Mouse (Mus musculus): ENCODE measurements around the gene A4gnt. TPM values are rescaled to one million over a fixed set of nuclear protein-coding genes. Genes with fewer than 3 reads are reported as not detected.

A4gnt gene
- polyA plus RNA-seq (2017; shearing (Covaris generic)) = not detected

DNA sequence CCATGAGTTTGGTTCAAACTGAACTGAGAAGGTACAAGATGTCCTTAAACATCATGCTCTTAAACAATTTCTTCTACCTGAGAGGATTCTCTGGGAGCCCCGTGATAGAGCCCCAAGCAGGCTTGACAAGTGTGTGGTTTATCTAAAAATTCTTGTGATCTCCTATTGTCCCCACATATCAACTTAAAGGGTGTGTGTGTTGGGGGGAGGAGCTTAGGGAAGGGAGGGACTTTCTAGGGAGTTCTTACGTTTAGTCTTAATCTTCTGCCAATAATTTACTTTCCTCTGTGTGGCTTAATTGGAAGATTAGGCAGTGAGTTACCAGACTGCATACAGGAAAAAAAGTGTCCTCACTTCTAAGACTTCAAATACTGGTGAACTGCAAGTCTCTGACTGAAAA, at the start of gene A4gnt:
A4gnt (plus strand) TSS at position 301 of the 400 bp plus-strand sequence.

DNA sequence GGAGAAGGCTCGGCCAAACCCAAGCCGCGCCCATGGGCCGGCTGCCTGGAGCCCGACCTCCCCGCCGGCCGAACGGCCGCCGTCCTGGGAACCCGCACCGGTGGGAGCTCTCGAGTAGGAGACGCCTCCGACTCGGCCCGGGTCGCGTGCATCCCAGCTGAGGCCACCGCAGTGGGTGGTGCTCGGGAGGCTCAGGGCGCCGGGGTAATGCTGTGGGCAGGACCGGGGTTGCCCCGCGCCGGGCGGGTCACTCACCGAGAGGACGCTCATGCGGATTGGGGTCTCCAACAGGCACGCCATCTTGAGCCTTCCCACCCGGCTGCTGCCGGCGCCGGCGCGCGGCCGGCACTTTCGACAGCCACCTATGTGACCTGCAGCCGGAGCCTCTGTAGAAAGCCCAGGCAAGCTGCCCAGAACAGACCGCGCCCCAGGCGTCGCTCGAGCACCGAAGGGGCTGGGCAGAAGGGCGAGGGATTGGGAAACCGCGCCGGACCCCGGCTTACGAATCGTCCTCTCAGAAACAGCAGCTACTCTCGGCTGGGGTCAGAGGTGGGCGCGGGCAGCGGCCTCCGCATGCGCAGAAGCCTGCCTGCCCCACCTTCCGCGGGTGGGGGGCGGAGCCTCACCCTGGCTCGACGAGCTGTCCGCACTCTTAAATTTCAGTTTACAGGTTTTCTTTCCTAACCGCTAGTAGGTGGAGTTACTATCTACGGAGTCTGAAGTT, 43.8 kb upstream of the A4gnt start, which contains the start of gene Armc8:
Armc8 (minus strand) TSS at position 553 of the 724 bp plus-strand sequence.

DNA sequence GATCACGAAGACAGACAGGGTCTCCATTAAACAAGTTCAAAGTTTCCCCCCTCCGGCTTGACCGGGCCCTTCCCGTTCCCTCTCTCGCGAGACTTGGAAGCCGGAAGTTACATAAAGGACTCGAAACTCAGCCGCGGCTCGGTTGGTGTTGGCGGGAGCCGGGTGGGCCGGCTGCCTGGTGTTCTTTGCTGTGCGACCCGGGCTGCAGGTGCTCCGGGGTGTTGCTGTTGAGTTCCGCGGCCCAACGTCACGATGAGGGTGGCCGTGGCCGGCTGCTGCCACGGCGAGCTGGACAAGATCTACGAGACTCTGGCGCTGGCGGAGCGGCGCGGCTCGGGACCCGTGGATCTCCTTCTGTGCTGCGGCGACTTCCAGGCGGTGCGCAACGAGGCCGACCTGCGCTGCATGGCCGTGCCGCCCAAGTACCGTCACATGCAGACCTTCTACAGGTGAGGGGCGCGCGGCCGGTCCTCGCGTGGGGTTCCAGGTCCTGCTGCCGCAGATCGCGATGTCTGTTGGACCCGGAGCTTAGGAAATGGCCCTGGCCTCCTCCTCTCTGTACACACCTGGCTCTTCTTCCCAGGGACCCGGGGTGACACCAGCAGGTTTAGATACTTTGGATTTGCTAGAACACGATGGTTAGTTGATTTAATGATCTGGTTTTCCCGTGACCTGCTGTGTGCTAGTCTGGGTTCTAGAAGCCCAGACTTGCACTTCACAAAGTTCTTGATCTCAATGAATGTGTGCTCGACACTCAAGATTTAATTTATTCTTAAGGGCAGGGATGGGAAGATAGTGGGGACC, 36.4 kb upstream of the A4gnt start, which contains the start of gene Dbr1:
Dbr1 (plus strand) TSS at position 123 of the 804 bp plus-strand sequence.

DNA sequence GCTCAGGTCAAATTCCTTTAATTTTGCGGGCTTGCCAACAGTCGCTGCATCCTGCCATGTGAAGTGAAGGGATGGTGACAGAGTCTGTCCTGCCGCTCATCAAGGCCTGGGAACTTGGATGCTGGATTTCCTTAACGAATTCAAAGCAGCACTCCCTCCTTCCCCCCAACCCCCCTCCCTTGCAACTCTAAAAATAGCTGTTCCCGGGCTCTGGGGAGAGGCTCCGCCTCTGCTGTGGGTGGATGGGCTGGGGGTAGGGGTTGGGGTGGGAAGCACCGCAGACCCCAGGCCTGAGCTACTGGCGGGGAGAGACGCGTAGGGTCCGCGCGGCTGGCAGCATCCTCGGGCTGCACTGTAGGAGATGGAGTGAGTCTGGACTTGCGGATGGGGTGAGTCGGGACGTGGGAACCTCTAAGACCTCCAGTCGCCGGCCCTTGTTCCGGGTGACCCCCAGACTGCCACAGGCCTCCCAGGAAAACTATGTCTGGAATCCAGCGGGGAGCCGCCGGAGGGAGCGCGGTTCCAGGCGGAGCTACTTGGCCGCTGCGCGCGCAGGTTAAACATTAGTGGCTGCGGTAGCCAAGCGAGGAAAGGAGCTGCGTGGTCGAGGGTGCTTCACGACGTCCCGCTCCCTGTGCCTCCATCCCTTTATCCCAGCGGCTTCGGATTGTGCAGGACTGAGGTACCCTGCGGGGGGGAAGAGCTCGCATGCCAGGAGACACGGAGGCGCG, 17.1 kb downstream of the A4gnt start, which contains the start of gene Dzip1l:
Dzip1l (plus strand) TSS at position 216 of the 731 bp plus-strand sequence.

Other genes starting within 250 kb of the A4gnt start
- not detected for gene Mras, start 175.1 kb upstream of the A4gnt start, polyA plus RNA-seq (2017; shearing (Covaris generic))
- gene Nme9, start 161.0 kb upstream of the A4gnt start, polyA plus RNA-seq (2017; shearing (Covaris generic)) = not detected
- 31.2 TPM for gene Armc8, start 43.6 kb upstream of the A4gnt start, polyA plus RNA-seq (2017; shearing (Covaris generic))
- 40.0 TPM for gene Dbr1, start 36.7 kb upstream of the A4gnt start, polyA plus RNA-seq (2017; shearing (Covaris generic))
- not detected for gene Dzip1l, start 17.0 kb downstream of the A4gnt start, polyA plus RNA-seq (2017; shearing (Covaris generic))
- 0.26 TPM for gene Cldn18, start 104.8 kb downstream of the A4gnt start, polyA plus RNA-seq (2017; shearing (Covaris generic))